Comparison of ENCODE assay signal across 31 mouse cellular contexts in genomic region chr5:120651230-120651629, GRCm38 (mm10). TPM values are rescaled to one million over a fixed set of nuclear protein-coding genes. Genes with fewer than 3 reads are reported as not detected.
DNase-seq lines count a peak whose midpoint lies in the region; ATAC-seq and TF ChIP-seq lines count a peak whose summit lies in the region.
"Had no signal": no experiment of that assay in that cellular context is flagged by ENCODE, and none has a peak within 500 bp of the region (broad histone marks: within the 10 kb centered on the region; RNA-seq: fewer than 3 reads in every experiment).

No protein-coding gene starts in this region.

- no peak overlapping the region for H3K4me3 ChIP-seq in cerebellum, adult 2 months (replicated peaks; ENCODE audit: insufficient read depth, low read depth, low read length)
- peak overlapping the region; percentile 70 for H3K4me3 ChIP-seq in left cerebral cortex, adult 2 months
- no peak overlapping the region for H3K4me3 ChIP-seq in intestine, postnatal 0 days (ENCODE audit: low read depth, low read length)
- H3K4me3 ChIP-seq in liver, embryonic 12.5 days = no peak overlapping the region
- H3K4me3 ChIP-seq: embryonic facial prominence, embryonic 12.5 days; embryonic facial prominence, embryonic 15.5 days; gastrocnemius, adult 2 months; heart, embryonic 12.5 days; heart, embryonic 15.5 days had no signal

- H3K9ac ChIP-seq in intestine, postnatal 0 days (ENCODE audit: low read depth, low read length) = no peak overlapping the region
- H3K9ac ChIP-seq in liver, embryonic 12.5 days = no peak overlapping the region
- H3K9ac ChIP-seq: embryonic facial prominence, embryonic 12.5 days; embryonic facial prominence, embryonic 15.5 days; forebrain, postnatal 0 days; heart, embryonic 12.5 days; heart, embryonic 15.5 days; hindbrain, embryonic 14.5 days had no signal

- no peaks in the 10 kb centered on the region for H3K9me3 ChIP-seq in intestine, postnatal 0 days (ENCODE audit: control insufficient read depth)
- no peaks in the 10 kb centered on the region for H3K9me3 ChIP-seq in liver, embryonic 12.5 days (replicated peaks)
- H3K9me3 ChIP-seq: embryonic facial prominence, embryonic 12.5 days; embryonic facial prominence, embryonic 15.5 days; heart, embryonic 12.5 days; heart, embryonic 15.5 days had no signal

- H3K36me3 ChIP-seq in intestine, postnatal 0 days (ENCODE audit: control insufficient read depth, insufficient read depth) = no peaks in the 10 kb centered on the region
- no peaks in the 10 kb centered on the region for H3K36me3 ChIP-seq in liver, embryonic 12.5 days
- H3K36me3 ChIP-seq: embryonic facial prominence, embryonic 12.5 days; embryonic facial prominence, embryonic 15.5 days; heart, embryonic 12.5 days; heart, embryonic 15.5 days had no signal

- TF ChIP-seq POLR2A in cerebellum, adult 2 months (IDR thresholded peaks at IDR 0.05; ENCODE audit: borderline replicate concordance, insufficient read depth, low read length) = no peak

- no peak for TF ChIP-seq CTCF in cerebellum, adult 2 months (IDR thresholded peaks at IDR 0.05; ENCODE audit: borderline replicate concordance, insufficient read depth, low read depth, low read length)
- TF ChIP-seq CTCF in left cerebral cortex, adult 2 months (IDR thresholded peaks at IDR 0.05) = no peak
- no peak for TF ChIP-seq CTCF in intestine, postnatal 0 days (IDR thresholded peaks at IDR 0.05; ENCODE audit: low read depth)

- no peak for DNase-seq in cerebellum, adult 2 months
- no peak for DNase-seq in cerebellum, postnatal 25 days
- no peak for DNase-seq in left cerebral cortex, adult 2 months (ENCODE audit: extremely low spot score in 1 of 2, low spot score in 2 of 2)
- DNase-seq in left cerebral cortex, postnatal 14 days (ENCODE audit: low spot score in 2 of 2) = no peak
- DNase-seq: adrenal gland, adult 2 months; adrenal gland, postnatal 14 days; cerebellum, adult 11 months; cerebellum, adult 8-10 months; cerebellum, postnatal 10 days; forebrain, postnatal 0 days; gastrocnemius, adult 2 months; gastrocnemius, postnatal 14 days; heart, adult 11 months; heart, postnatal 10 days; heart, postnatal 4 days had no signal

- peak; percentile 39; the same call in 1 of the 2 replicates for ATAC-seq in intestine, postnatal 0 days
- no peak for ATAC-seq in liver, embryonic 12.5 days
- no peak for ATAC-seq in monocyte, adult 5-6 weeks (replicated peaks; ENCODE audit: insufficient number of reproducible peaks, low FRiP score, low TSS enrichment, poor library complexity, severe bottlenecking)
- ATAC-seq: forebrain, embryonic 14.5 days; forebrain, postnatal 0 days; hindbrain, postnatal 0 days had no signal

- H3K27me3 ChIP-seq in cerebellum, adult 2 months (ENCODE audit: control insufficient read depth, insufficient read depth, low read length) = no peaks in the 10 kb centered on the region
- peaks cover 16% of the 10 kb centered on the region for H3K27me3 ChIP-seq in intestine, postnatal 0 days (replicated peaks; ENCODE audit: control insufficient read depth, insufficient read depth, low read length)
- peaks cover 84% of the 10 kb centered on the region for H3K27me3 ChIP-seq in liver, embryonic 12.5 days (replicated peaks)
- H3K27me3 ChIP-seq: CH12.LX had no signal

- WGBS in cerebellum, adult 2 months = 87% methylated on average over 5 of the region's 5 CpGs
- WGBS in intestine, postnatal 0 days = 33% methylated on average over 5 of the region's 5 CpGs
- WGBS in liver, embryonic 12.5 days (ENCODE audit: insufficient replicate concordance) = 33% methylated on average over 5 of the region's 5 CpGs

- intact Hi-C loops in left cerebral cortex, adult 2 months (cut with DNase I) = no loop called here
- intact Hi-C loops in left cerebral cortex, postnatal 14 days (cut with DNase I) = no loop called here

- 0 out of 2 replicates have a peak overlapping the region, but pooled peaks have one; percentile 23 for H3K27ac ChIP-seq in cerebellum, adult 2 months (ENCODE audit: insufficient read depth, low read length)
- H3K27ac ChIP-seq in left cerebral cortex, adult 2 months = peak overlapping the region; percentile 88
- no peak overlapping the region for H3K27ac ChIP-seq in intestine, postnatal 0 days (ENCODE audit: low read depth, low read length)
- H3K27ac ChIP-seq in liver, embryonic 12.5 days = no peak overlapping the region
- H3K27ac ChIP-seq: embryonic facial prominence, embryonic 12.5 days; embryonic facial prominence, embryonic 15.5 days; gastrocnemius, adult 2 months; heart, embryonic 15.5 days; hindbrain, embryonic 14.5 days; hindbrain, postnatal 0 days had no signal

- H3K4me2 ChIP-seq in intestine, postnatal 0 days (replicated peaks; ENCODE audit: low read depth) = peak overlapping the region; percentile 45
- no peak overlapping the region for H3K4me2 ChIP-seq in liver, embryonic 12.5 days
- H3K4me2 ChIP-seq: embryonic facial prominence, embryonic 12.5 days; embryonic facial prominence, embryonic 15.5 days; heart, embryonic 12.5 days; heart, embryonic 15.5 days; hindbrain, embryonic 14.5 days had no signal

- peaks cover 20% of the 10 kb centered on the region for H3K4me1 ChIP-seq in cerebellum, adult 2 months (ENCODE audit: control insufficient read depth, insufficient read depth, low read length)
- 0 out of 2 replicates have a peak, but pooled peaks cover 2% of the 10 kb centered on the region for H3K4me1 ChIP-seq in intestine, postnatal 0 days (replicated peaks; ENCODE audit: control insufficient read depth, insufficient read depth, low read length)
- peaks cover 33% of the 10 kb centered on the region for H3K4me1 ChIP-seq in liver, embryonic 12.5 days

RNA-seq across cellular contexts. Expression of gene Rasal1, which starts 2.6 kb away (rescaled TPM):
- 24.7 and 30.5 TPM in 2 replicates for polyA plus RNA-seq in cerebellum, adult 2 months (2012; rRNA removed)
- 10 to 100 TPM; 85.3 TPM for total RNA-seq in left cerebral cortex, adult 2 months (2021)
- 100 to 1,000 TPM in 1 of 2 experiments, 10 to 100 TPM in 1; 94.2 to 107 TPM for total RNA-seq in left cerebral cortex, postnatal 14 days (2021)
- 3.0 and 5.1 TPM in 2 replicates for polyA plus RNA-seq in intestine, postnatal 0 days (2015; fragmentation: Nextera tagmentation; extraction: Ambion mirVana)
- polyA plus RNA-seq in liver, embryonic 12.5 days (2016; fragmentation: Nextera tagmentation; extraction: Ambion mirVana) = 0.19 and 0.20 TPM in 2 replicates
- total RNA-seq in monocyte, adult 5-6 weeks (2017) = 0.48 to 0.49 TPM in 2 of 3 replicates, not detected in the other
- total RNA-seq: gastrocnemius, adult 2 months; gastrocnemius, postnatal 14 days; gastrocnemius, postnatal 4 days had no signal
- polyA plus RNA-seq: forebrain, embryonic 11.5 days; heart, embryonic 12.5 days; hindbrain, embryonic 11.5 days had no signal

RNA-seq across cellular contexts. Expression of gene Cfap73, which starts 17.2 kb away (rescaled TPM):
- 0.24 and 0.31 TPM in 2 replicates for polyA plus RNA-seq in cerebellum, adult 2 months (2012; rRNA removed)
- under 1 TPM in 1 of 2 experiments, not detected in 1; 0.52 TPM for total RNA-seq in left cerebral cortex, adult 2 months (2021)
- total RNA-seq in left cerebral cortex, postnatal 14 days (2021) = not detected
- polyA plus RNA-seq in intestine, postnatal 0 days (2015; fragmentation: Nextera tagmentation; extraction: Ambion mirVana) = not detected in 2 replicates
- not detected in 2 replicates for polyA plus RNA-seq in liver, embryonic 12.5 days (2016; fragmentation: Nextera tagmentation; extraction: Ambion mirVana)
- total RNA-seq in monocyte, adult 5-6 weeks (2017) = not detected in 3 replicates
- total RNA-seq: CH12.LX; gastrocnemius, adult 2 months; gastrocnemius, postnatal 14 days; gastrocnemius, postnatal 4 days; heart, adult 8-10 months; heart, postnatal 10 days; heart, postnatal 4 days; MEL had no signal
- polyA plus RNA-seq: adrenal gland, adult 2 months; embryonic facial prominence, embryonic 12.5 days; forebrain, embryonic 11.5 days; heart, embryonic 12.5 days; heart, embryonic 15.5 days had no signal

RNA-seq across cellular contexts. Expression of gene Ddx54, which starts 38.7 kb away (rescaled TPM):
- 24.1 and 25.4 TPM in 2 replicates for polyA plus RNA-seq in cerebellum, adult 2 months (2012; rRNA removed)
- total RNA-seq in left cerebral cortex, adult 2 months (2021) = 10 to 100 TPM; 38.6 to 41.0 TPM
- total RNA-seq in left cerebral cortex, postnatal 14 days (2021) = 10 to 100 TPM; 44.5 to 48.0 TPM
- polyA plus RNA-seq in intestine, postnatal 0 days (2015; fragmentation: Nextera tagmentation; extraction: Ambion mirVana) = 19.9 and 20.9 TPM in 2 replicates
- 35.0 and 36.3 TPM in 2 replicates for polyA plus RNA-seq in liver, embryonic 12.5 days (2016; fragmentation: Nextera tagmentation; extraction: Ambion mirVana)
- total RNA-seq in monocyte, adult 5-6 weeks (2017) = 42.2 to 59.5 TPM (median 55.9 TPM) in 3 replicates

RNA-seq across cellular contexts. Expression of gene Rita1, which starts 38.8 kb away (rescaled TPM):
- polyA plus RNA-seq in cerebellum, adult 2 months (2012; rRNA removed) = 43.7 and 47.3 TPM in 2 replicates
- total RNA-seq in left cerebral cortex, adult 2 months (2021) = 10 to 100 TPM; 29.5 to 29.9 TPM
- total RNA-seq in left cerebral cortex, postnatal 14 days (2021) = 10 to 100 TPM; 31.5 to 32.4 TPM
- 6.1 and 7.5 TPM in 2 replicates for polyA plus RNA-seq in intestine, postnatal 0 days (2015; fragmentation: Nextera tagmentation; extraction: Ambion mirVana)
- 7.3 and 8.4 TPM in 2 replicates for polyA plus RNA-seq in liver, embryonic 12.5 days (2016; fragmentation: Nextera tagmentation; extraction: Ambion mirVana)
- 0.43 to 4.0 TPM (median 1.1 TPM) in 3 replicates for total RNA-seq in monocyte, adult 5-6 weeks (2017)

Comparison
In these comparisons a context has a peak if more than half of its experiments do, and no peak if none do; other contexts are left out.
1. H3K27ac ChIP-seq: peak in cerebellum, adult 2 months (single experiment) and left cerebral cortex, adult 2 months (single experiment); none in intestine, postnatal 0 days (single experiment) and liver, embryonic 12.5 days (single experiment).
2. RNA of gene Rasal1, which starts 2.6 kb away (total RNA-seq): 94.2 to 107 TPM in left cerebral cortex, postnatal 14 days and 85.3 TPM in left cerebral cortex, adult 2 months; 0.48 to 0.49 TPM in monocyte, adult 5-6 weeks; every median in the first group is over 10 times any median in the second.